Mouse (Mus musculus) splenic B cell, adult 2 months (primary cell): ENCODE data around the gene Gk2.

Experiments
- DNase-seq: peaks from one replicate; pipeline ENCODE4 v3.0.0-alpha.2; 2011; ENCODE audit warnings: low read depth, low spot score
- H3K27me3 ChIP-seq: 2 replicates; pipeline ENCODE4 v1.6.1; 2012; ENCODE audit warnings: mild to moderate bottlenecking, low read length, moderate library complexity, mixed read lengths; ENCODE audit not compliant: control insufficient read depth, poor library complexity, insufficient read depth, severe bottlenecking
- H3K36me3 ChIP-seq: 2 replicates; pipeline ENCODE4 v1.6.1; 2012; ENCODE audit warnings: mild to moderate bottlenecking, low read length, moderate library complexity, mixed read lengths; ENCODE audit not compliant: control insufficient read depth, poor library complexity, insufficient read depth, severe bottlenecking

The Gk2 gene

DNA sequence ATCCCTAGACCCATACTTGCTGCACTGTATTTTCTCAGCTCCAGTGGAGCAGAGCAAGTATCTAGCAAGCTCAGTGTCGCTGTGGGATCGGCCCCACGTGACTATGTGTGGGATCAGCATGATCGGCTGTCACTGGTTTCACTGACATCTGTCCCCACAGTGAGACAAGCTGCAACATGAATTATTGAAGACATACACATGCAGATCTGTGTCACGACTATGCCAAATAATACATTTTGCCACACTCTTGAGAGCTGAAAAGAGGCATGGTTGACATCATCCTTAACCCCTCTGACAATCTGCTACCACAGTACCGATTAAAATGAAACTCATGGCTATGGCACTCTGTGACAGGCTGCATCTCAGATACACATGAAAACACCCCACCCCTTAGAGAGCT lies 41.0 kb downstream of the Gk2 start:
- peak; percentile 33 for DNase-seq
- no peaks in the 10 kb centered on the region for H3K27me3 ChIP-seq
- H3K36me3 ChIP-seq = no peaks in the 10 kb centered on the region

DNA sequence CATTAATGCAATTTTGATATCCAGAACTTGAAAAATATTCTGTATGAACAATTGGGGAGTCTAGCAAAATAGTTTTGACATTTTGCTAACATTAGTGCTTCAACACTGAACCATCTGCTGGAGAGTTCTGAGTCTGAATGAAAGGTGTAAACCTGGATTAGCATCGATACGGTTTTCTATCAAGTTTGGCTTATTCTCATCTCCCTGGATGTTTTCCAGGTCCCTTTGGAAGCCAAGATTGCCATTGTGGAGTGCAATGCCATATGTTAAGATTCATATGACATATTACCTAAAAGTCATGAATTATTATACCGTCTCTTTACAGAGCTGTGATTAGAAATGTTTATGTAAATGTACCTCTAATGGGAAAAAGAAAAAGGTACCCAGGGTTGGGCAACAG lies 43.1 kb downstream of the Gk2 start:
- Histone ChIP-seq H3K27me3 (no peaks in the 10 kb centered on the region), H3K36me3 (no peaks in the 10 kb centered on the region)
- DNase-seq = no peak

DNA sequence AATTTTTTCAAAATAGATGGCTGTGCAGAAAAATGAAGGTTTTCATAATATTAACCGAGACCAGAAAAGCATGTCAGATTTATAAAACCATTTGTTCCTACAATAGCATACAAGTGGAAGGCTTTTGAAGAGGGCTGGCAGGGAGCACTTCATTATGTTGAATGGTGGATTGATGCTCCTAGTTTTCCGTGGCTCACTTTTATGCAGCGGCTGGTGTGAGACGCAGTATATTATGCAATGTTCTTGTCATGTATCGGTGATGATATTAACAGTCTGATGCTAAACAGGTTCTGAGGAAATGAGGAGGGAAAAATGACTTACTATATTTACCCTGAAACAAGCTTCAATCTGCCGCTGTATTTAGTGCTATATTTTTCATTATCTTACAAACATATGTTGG lies 46.6 kb downstream of the Gk2 start:
- Histone ChIP-seq H3K27me3 (no peaks in the 10 kb centered on the region), H3K36me3 (no peaks in the 10 kb centered on the region)
- no peak for DNase-seq

DNA sequence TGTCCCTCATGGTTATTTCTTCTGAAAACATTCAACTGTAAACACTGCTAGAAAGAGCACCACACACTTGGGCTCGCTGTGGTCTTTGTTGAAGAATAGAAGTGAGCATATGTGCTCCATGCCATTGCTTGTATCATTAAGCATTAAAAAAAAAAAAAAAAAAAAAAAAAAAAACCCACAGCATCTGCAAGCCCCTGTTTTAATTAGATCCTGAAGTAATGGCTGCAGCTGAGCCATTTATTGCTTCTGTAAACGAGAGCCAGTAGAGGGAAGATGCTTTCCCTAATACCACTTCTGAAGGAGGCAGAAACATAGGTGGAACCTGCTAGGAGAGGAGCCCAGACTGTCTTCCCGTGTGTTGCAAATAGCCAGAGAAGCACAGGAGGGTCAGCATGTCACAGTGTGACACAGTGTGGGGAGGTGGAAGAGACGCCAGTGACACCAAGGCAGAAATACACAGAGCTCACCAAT lies 47.6 kb downstream of the Gk2 start:
- H3K27me3 ChIP-seq = no peaks in the 10 kb centered on the region
- H3K36me3 ChIP-seq = no peaks in the 10 kb centered on the region
- no peak for DNase-seq
